Mouse (Mus musculus): Measurements from ENCODE around the gene Zbtb9. TPM values are rescaled to one million over a fixed set of nuclear protein-coding genes. Genes with fewer than 3 reads are reported as not detected.

The Zbtb9 gene
- total RNA-seq, 2 experiments from 2014 or later, result 16.3 to 18.3 TPM

DNA sequence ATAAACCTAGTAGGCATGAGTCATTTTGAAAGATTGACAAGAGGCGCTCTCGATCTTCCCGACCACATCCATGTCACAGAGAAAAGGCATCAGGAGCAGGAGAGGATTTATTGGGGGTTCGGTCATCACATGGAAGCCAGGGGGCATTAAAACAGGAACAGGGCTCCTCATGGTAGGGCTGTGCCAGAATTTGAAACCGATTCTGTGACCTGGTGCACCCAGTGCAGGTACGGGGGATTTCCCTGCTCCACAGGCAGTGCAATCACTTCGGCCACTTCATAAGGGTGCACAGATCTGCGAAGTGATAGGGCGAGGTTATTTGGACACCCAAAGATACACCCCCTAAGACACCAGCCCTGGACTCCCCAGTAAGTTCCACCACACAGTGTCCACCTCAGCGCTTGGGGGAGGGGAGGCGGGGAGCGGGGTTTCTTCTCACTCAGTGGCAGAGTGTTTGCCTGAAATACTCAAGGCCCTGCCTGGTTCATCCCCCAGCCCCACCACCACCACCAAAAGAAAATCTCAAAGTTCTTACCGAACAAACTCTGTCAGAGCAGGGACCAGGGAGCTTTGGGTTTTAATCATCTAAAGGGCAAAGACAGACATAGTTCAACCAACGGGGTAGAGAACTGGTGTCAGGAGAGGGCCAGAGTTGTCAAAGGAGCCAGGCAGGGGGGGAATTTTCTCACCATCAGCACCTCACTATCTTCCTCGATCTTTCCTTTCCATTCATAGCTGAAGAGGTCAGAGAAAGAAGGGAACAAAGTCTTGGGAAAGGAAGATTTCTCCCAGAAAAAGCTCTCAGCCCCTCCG is 34.9 kb upstream of the Zbtb9 start:
- intact Hi-C loops (cut with DNase I), result no loop called here
- no peak for DNase-seq (ENCODE audit: extremely low spot score in 1 of 2, low spot score in 2 of 2)
- no peak for TF ChIP-seq CTCF (IDR thresholded peaks at IDR 0.05)
- Histone ChIP-seq H3K27ac (peak overlapping the region; percentile 85), H3K4me3 (peak overlapping the region; percentile 88)

DNA sequence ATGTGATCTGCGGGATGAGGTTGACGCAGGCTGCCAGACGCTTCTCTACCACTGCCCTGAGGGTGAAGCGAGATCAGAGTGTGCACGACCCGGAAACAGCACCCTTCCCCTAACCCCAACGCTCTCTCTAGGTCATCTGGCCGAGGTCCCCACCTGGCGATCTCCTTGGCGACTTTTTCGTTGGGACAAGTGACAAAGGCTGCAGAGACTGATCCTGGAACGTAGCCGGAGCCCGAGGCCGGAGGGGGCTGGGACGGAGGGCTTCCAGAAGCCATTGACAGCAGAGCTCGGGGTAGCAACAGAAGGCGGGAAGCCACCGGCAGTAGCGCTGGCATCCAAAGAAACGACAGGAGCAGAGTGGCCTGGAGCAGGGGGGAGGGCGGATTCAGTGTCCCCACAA is 34.2 kb upstream of the Zbtb9 start:
- DNase-seq (ENCODE audit: extremely low spot score in 1 of 2, low spot score in 2 of 2), result no peak
- TF ChIP-seq CTCF (IDR thresholded peaks at IDR 0.05), result no peak
- H3K4me3 ChIP-seq, result peak overlapping the region; percentile 88
- peak overlapping the region; percentile 85 for H3K27ac ChIP-seq
- intact Hi-C loops (cut with DNase I), result no loop called here

DNA sequence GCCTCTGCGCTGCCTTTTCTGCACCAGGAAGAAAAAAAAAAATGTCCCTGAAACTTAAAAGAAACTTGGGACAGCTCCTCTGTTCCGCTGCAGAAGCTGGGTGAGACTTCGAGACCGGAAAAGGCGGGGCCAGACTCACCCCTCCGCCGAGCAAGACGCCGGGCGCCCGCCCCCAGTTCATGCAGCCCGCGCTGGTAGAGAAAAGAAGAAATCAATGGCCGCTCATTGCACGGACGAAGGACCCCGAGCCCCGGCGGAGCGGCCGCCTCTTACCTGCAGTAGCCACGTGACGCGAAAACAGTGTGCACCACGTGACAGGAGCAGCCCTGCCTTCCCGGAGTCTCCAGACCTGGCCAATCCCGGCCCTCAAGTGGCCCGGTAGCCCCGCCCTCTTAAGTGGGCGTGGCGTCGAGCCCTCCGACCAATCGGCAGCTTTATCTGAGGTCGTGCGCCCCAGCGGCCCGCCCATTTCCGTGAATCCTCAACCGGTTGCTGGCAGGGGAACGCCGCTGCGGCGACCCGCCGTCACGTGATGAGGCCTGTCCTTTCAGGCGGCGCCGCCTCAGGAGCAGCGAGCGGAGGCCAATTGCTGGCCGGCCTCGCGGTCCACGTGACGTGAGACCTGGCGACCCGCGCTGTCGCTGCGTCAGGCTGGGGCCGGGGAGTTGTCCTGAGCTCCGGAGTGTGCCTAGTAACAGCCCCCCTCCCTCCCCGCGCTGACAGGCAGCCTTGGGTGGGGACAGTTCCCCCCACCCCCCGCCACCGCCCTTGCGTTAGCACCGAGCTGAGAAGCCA is 33.6 kb upstream of the Zbtb9 start, which contains the start of gene Cuta:
TSS of gene Cuta (minus strand) at position 392 of the 795 bp plus-strand sequence.
- intact Hi-C loops (cut with DNase I), result no loop called here
- Histone ChIP-seq H3K4me3 (peak within 1 kb of the TSS; percentile 88), H3K27ac (peak within 1 kb of the TSS; percentile 96)
- peak; percentile 99 to 100 for DNase-seq (ENCODE audit: extremely low spot score in 1 of 2, low spot score in 2 of 2)
- no peak for TF ChIP-seq CTCF (IDR thresholded peaks at IDR 0.05)

DNA sequence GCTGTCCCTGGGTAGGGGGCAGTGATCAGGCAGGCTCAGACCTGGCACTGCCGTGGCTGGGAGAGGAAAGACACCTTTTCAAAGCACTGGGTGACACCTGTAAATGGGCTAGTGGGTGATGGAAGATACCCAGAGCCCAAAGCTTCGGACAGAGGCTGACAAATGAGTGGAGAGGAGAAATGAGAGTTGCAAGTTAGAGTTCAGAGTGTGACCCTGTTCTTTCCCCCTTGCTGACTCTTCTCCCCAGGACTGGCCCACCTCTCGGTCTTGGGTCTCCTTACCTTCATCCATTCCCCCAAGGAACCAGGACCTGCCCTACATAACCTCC is 33.0 kb upstream of the Zbtb9 start:
- intact Hi-C loops (cut with DNase I), result no loop called here
- DNase-seq (ENCODE audit: extremely low spot score in 1 of 2, low spot score in 2 of 2), result no peak
- H3K27ac ChIP-seq, result peak overlapping the region; percentile 96
- no peak for TF ChIP-seq CTCF (IDR thresholded peaks at IDR 0.05)
- peak overlapping the region; percentile 53 for H3K4me3 ChIP-seq

DNA sequence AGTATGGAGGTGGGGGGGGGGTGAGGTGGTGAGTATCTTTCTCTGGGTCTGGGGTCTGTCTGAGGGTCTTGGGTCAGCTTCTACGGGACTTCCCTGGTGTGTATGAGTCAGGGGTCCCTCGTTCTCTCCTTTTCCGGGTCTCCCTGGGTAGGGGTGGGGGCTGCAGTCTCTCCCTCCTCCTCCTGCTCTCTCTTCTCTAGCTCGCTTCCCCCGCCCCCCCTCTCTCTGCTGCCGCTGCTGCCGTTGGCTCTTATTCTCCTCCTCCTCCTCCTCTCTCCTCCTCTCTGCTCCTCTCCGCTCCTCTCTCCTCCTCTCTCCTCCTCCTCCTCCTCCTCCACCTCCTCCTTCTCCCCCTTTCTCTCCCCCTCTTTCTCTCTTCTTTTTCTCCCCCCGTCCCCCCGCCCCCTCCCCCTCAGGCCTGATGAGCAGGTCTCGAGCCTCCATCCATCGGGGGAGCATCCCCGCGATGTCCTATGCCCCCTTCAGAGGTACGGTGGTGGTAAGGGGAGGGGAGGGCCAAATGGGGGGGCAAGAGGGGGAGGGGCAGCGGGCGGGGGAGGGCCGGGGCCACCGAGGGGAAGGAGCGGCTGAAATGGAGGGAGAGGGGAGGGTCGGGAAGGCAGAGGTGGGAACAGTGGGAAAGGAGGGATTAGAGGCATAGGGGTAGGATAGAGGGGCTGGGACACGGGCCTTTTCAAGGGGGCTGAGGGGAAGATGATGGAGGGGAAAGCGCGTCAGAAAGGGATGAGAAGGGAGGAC is 31.8 kb upstream of the Zbtb9 start, which contains the start of gene Syngap1:
TSS of gene Syngap1 (plus strand) at position 223 of the 759 bp plus-strand sequence.
- DNase-seq (ENCODE audit: extremely low spot score in 1 of 2, low spot score in 2 of 2), result no peak
- peak within 1 kb of the TSS; percentile 96 for H3K27ac ChIP-seq
- intact Hi-C loops (cut with DNase I), result no loop called here

DNA sequence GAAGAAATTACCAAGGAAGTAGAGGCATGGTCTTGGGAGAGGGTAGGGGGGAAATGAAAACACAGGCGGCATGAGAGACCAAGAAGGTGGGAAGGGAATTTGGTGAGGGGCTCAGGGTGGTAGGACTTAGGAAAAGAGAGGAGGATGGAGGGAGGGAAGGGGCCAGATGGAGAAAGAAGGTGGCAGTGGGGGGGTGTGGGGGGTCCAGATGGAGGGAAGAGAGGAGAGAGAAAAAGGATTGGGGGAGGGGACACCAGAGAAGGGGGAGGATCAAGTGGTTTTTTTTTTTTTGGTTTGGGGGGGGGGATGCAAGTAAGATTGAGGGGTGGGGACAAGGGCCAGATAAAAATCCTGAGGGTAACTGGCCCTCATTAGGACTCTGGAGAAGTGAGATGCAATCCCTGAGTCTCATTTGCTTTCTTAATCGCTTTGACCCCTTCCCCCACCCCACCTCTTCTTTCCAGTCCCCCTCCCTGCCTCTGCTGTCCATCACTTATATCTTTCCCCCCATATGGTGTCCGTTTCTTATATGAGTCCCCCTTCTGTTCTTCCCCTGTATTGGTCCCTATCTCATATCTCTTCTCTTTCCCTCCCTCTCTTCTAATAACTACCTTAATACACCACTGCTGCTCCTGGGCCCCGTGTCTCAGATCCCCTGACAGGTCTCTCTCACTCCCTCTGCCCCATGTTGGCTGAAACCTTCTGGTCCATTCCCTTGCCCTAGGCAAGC is 31.0 kb upstream of the Zbtb9 start:
- no peak for DNase-seq (ENCODE audit: extremely low spot score in 1 of 2, low spot score in 2 of 2)
- intact Hi-C loops (cut with DNase I), result no loop called here
- no peak for TF ChIP-seq CTCF (IDR thresholded peaks at IDR 0.05)
- Histone ChIP-seq H3K4me3 (peak overlapping the region; percentile 62), H3K27ac (peak overlapping the region; percentile 96)

More for the DNA sequence above, 31.8 kb upstream of the Zbtb9 start, which contains the start of gene Syngap1:
- H3K4me3 ChIP-seq, result peak within 1 kb of the TSS; percentile 62
- no peak for TF ChIP-seq CTCF (IDR thresholded peaks at IDR 0.05)

DNA sequence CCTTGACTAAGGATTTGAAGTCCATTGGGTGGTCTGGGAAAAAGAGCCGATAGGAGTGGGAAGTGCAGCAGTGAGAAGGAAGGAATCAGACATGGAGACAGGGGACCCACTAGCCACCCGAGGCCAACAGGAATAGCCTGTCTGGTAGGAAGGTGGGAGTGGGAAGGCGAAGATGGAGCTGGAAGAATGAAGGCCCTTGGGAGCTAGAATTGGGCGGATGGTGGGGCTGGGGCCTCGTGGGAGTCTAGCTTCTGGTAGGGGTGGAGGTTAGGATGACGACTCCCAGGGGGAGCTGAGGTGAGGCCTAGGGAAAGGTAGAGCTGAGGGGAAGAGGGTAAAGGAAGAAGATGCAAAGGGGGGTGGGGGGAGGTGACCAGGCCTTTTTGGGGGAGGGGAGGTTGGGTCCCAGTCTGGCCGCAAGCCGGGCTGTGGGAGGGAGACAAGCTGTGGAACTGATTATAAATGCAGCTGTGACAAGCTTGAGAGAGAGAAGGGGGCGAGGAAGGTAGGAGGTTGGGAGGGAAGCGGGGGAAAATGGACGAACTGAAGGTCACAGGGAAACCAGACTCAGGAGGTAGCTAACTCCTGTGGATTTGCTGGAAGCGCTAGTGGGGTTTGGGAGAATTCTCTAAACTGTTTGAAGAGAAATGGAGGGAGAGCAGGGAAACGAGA is 27.0 kb upstream of the Zbtb9 start:
- H3K27ac ChIP-seq, result peak overlapping the region; percentile 97
- H3K4me3 ChIP-seq, result peak overlapping the region; percentile 75
- no peak for TF ChIP-seq CTCF (IDR thresholded peaks at IDR 0.05)
- intact Hi-C loops (cut with DNase I), result loop anchor here (5.0 kb wide), 1 partner anchor 66 kb away; no protein-coding TSS in a partner anchor
- no peak for DNase-seq (ENCODE audit: extremely low spot score in 1 of 2, low spot score in 2 of 2)

DNA sequence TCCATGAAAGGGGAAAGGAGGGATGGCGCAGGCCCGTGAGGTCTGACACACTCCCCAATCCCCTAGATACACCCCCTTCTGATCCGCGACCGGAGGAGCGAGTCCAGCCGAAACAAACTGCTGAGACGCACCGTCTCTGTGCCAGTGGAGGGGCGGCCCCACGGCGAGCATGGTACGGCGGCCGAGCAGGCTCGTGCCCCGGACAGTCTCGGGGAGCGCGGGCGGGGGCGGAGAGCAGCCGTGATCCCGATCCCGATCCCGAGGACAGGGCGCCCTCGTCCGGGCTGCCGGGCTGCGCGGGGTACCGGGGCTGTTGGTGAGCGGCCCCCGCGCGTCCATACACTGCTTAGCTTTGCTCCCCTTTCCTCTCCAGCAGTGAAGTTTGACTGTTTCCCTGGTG is 26.4 kb upstream of the Zbtb9 start:
- Histone ChIP-seq H3K27ac (peak overlapping the region; percentile 97), H3K4me3 (peak overlapping the region; percentile 75)
- DNase-seq (ENCODE audit: extremely low spot score in 1 of 2, low spot score in 2 of 2), result peak; percentile 79 to 81
- TF ChIP-seq CTCF (IDR thresholded peaks at IDR 0.05), result peak; percentile 40
- intact Hi-C loops (cut with DNase I), result loop anchor here (5.0 kb wide), 1 partner anchor 66 kb away; no protein-coding TSS in a partner anchor

DNA sequence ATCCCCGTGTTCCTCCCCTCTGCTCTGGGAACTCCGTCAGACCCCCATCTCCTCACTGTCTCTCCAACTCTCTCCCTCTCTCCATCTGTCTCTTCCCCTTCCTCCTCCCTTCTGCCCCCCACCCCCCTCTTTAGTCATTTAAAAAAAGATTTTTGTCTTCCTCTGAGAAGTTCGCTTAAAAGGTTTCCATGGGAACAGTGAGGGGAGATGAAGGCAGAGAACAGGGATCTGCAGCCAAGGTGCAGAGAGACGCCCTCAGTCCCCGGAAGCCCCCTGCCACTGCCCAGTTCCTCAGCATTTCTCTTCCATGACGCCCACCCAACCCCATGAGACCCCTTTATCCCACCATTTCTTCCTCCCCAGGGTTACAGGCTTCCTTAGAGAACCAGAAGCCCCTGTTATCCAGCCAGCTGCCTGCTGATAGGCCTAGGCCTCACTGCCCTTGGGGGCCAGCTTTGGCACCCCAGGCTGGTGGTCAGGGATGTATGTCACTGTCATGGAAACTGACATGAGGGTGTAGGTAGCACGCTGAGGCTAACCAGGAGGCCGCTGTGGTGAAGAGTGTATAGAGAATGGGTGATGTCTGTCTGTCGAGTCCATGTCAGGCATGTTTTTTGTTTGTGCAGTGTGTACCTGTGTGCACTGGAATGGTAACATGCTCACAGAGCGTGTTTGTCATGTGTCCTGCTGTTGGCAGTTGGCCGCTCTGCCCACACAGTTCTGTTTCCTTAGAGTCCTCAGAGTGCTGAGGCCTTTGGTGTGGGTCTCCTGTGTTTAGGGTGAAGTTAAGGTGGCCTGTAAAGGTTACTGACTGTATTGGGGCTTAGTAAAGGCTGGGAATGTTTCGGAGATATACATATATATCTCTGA is 25.5 kb upstream of the Zbtb9 start:
- peak overlapping the region; percentile 97 for H3K27ac ChIP-seq
- no peak for TF ChIP-seq CTCF (IDR thresholded peaks at IDR 0.05)
- H3K4me3 ChIP-seq, result peak overlapping the region; percentile 75
- DNase-seq (ENCODE audit: extremely low spot score in 1 of 2, low spot score in 2 of 2), result no peak
- intact Hi-C loops (cut with DNase I), result loop anchor here (5.0 kb wide), 1 partner anchor 65 kb away; no protein-coding TSS in a partner anchor

Measured in left cerebral cortex, adult 2 months (tissue).